Mouse (Mus musculus): ENCODE measurements around the gene Gm21987.
"Not testable (repeated sequence)": the region's sequence is repeated elsewhere in the genome, so short reads cannot be mapped to it uniquely, and the experiment has no call there.

The Gm21987 gene

GRCm38 (mm10) chr16:38346529-38347325, at the start of gene Gm21987, which contains the start of gene Cox17:
Gm21987 (plus strand) TSS chr16:38347040.
Cox17 (plus strand) TSS chr16:38346991.
- DNase-seq = peak; percentile 91

- no peak for DNase-seq
Observed at GRCm38 (mm10) chr16:38298410-38298809, 48.4 kb upstream of the Gm21987 start.

- no peak for DNase-seq
Observed at GRCm38 (mm10) chr16:38302367-38302766, 44.5 kb upstream of the Gm21987 start.

GRCm38 (mm10) chr16:38304460-38305194, 42.2 kb upstream of the Gm21987 start:
- DNase-seq = no peak

- DNase-seq = peak; percentile 72
Observed at GRCm38 (mm10) chr16:38306571-38307220, 40.1 kb upstream of the Gm21987 start.

GRCm38 (mm10) chr16:38307221-38307605, 39.6 kb upstream of the Gm21987 start:
- no peak for DNase-seq

GRCm38 (mm10) chr16:38307651-38308050, 39.2 kb upstream of the Gm21987 start:
- no peak for DNase-seq

GRCm38 (mm10) chr16:38308195-38308594, 38.6 kb upstream of the Gm21987 start:
- no peak for DNase-seq

GRCm38 (mm10) chr16:38318492-38318891, 28.3 kb upstream of the Gm21987 start:
- DNase-seq = no peak

- no peak for DNase-seq
Observed at GRCm38 (mm10) chr16:38319087-38319486, 27.8 kb upstream of the Gm21987 start.

- peak; percentile 78 for DNase-seq
Observed at GRCm38 (mm10) chr16:38321452-38321935, 25.3 kb upstream of the Gm21987 start.

GRCm38 (mm10) chr16:38324311-38324710, 22.5 kb upstream of the Gm21987 start:
- no peak for DNase-seq

GRCm38 (mm10) chr16:38326778-38327397, 20.0 kb upstream of the Gm21987 start:
- DNase-seq = no peak

GRCm38 (mm10) chr16:38329340-38329739, 17.5 kb upstream of the Gm21987 start:
- no peak for DNase-seq

GRCm38 (mm10) chr16:38334431-38334830, 12.4 kb upstream of the Gm21987 start:
- no peak for DNase-seq

- not testable (repeated sequence) for DNase-seq
Observed at GRCm38 (mm10) chr16:38338077-38338476, 8.8 kb upstream of the Gm21987 start.

GRCm38 (mm10) chr16:38341396-38342324, 5.2 kb upstream of the Gm21987 start, which contains the start of gene Maats1:
Maats1 (minus strand) TSS chr16:38342143.
- DNase-seq = peak; percentile 77

GRCm38 (mm10) chr16:38344941-38345725, 1.7 kb upstream of the Gm21987 start:
- DNase-seq = no peak

- no peak for DNase-seq
Observed at GRCm38 (mm10) chr16:38347588-38347987, 748 bp downstream of the Gm21987 start.

GRCm38 (mm10) chr16:38348217-38348761, 1.4 kb downstream of the Gm21987 start:
- DNase-seq = no peak
